Mouse (Mus musculus) forebrain, postnatal 0 days (tissue): ENCODE data around the gene Prr32. TPM values are rescaled to one million over a fixed set of nuclear protein-coding genes. Genes with fewer than 3 reads are reported as not detected.

Experiments used
- ATAC-seq: fragments of 200-750 bp; cut with Nextera tagmentation; 2 replicates; pipeline ENCODE4 v1.8.0; 2017; ENCODE audit warnings: mild to moderate bottlenecking, moderate library complexity
- DNase-seq: peaks from one replicate; pipeline ENCODE4 v3.0.0-alpha.2; 2015
- H3K27ac ChIP-seq: fragments of 300-500 bp; sonication (generic); 2 replicates; pipeline ENCODE4 v1.5.1; 2014; ENCODE audit warnings: low read depth, mild to moderate bottlenecking, antibody characterized with exemption, low read length, moderate library complexity, mixed read lengths
- H3K27me3 ChIP-seq: fragments of 300-500 bp; sonication (generic); 2 replicates; pipeline ENCODE4 v1.6.1; 2014; ENCODE audit warnings: mild to moderate bottlenecking, low read length, mixed read lengths; ENCODE audit not compliant: insufficient read depth
- H3K36me3 ChIP-seq: fragments of 300-500 bp; sonication (generic); 2 replicates; pipeline ENCODE4 v1.6.1; 2014; ENCODE audit warnings: mild to moderate bottlenecking, moderate library complexity; ENCODE audit not compliant: insufficient read depth
- H3K4me1 ChIP-seq: fragments of 300-500 bp; sonication (generic); 2 replicates; pipeline ENCODE4 v1.6.1; 2014; ENCODE audit warnings: antibody characterized with exemption; ENCODE audit not compliant: insufficient read depth
- H3K4me2 ChIP-seq: fragments of 300-500 bp; sonication (generic); 2 replicates; pipeline ENCODE4 v1.6.1; 2014; ENCODE audit warnings: low read depth, mild to moderate bottlenecking, moderate library complexity
- H3K4me3 ChIP-seq: fragments of 300-500 bp; sonication (generic); 2 replicates; pipeline ENCODE4 v1.5.1; 2014; ENCODE audit warnings: low read depth, low read length, mixed read lengths
- H3K9ac ChIP-seq: fragments of 300-500 bp; sonication (generic); 2 replicates; pipeline ENCODE4 v1.6.1; 2014; ENCODE audit warnings: mild to moderate bottlenecking
- H3K9me3 ChIP-seq: fragments of 300-500 bp; sonication (generic); 2 replicates; pipeline ENCODE4 v1.6.1; 2016; ENCODE audit warnings: low read length
- CTCF ChIP-seq: sonication (generic); IDR thresholded peaks from 2 replicates; pipeline ENCODE4 v1.5.1; 2016; ENCODE audit warnings: antibody characterized with exemption, control low read depth, low read depth
- WGBS: fragments of 180-500 bp; shearing (Covaris S2); extraction: QIAGEN DNeasy Blood & Tissue Kit; methylation state at CpG from one replicate; pipeline ENCODE4 v1.1.7; 2014; 5-methylcytosine and 5-hydroxymethylcytosine counted together
- polyA plus RNA-seq: library from polyadenylated mRNA; unstranded; fragments of >200 nt; fragmentation: Nextera tagmentation; extraction: Ambion mirVana; gene quantifications from 2 replicates; pipeline ENCODE4 v1.2.1, GENCODE M21; 2015
- total RNA-seq: library from RNA; depleted of rRNA; stranded (reverse); fragments of >200 nt; gene quantifications from 2 replicates; pipeline ENCODE4 v1.2.3, GENCODE M21; 2014; rRNA removed

Prr32 gene
- 0.62 and 4.4 TPM in 2 replicates for total RNA-seq
- 7.0 TPM in 2 replicates for polyA plus RNA-seq

GRCm38 (mm10) chrX:45090604-45091003 is at the start of gene Prr32:
Gene Prr32 (plus strand): TSS chrX:45090904.
- Histone ChIP-seq H3K9me3 (no peaks in the 10 kb centered on the region), H3K4me3 (no peak within 1 kb of the TSS), H3K27me3 (no peaks in the 10 kb centered on the region), H3K9ac (no peak within 1 kb of the TSS), H3K4me2 (no peak within 1 kb of the TSS), H3K4me1 (no peaks in the 10 kb centered on the region), H3K36me3 (no peaks in the 10 kb centered on the region), H3K27ac (no peak within 1 kb of the TSS)
- no peak for DNase-seq
- no peak for TF ChIP-seq CTCF
- ATAC-seq: no peak
- 77% methylated on average over 1 of the region's 1 CpGs for WGBS
